Mouse (Mus musculus): ENCODE measurements around the gene Zdhhc6.

The Zdhhc6 gene

DNA sequence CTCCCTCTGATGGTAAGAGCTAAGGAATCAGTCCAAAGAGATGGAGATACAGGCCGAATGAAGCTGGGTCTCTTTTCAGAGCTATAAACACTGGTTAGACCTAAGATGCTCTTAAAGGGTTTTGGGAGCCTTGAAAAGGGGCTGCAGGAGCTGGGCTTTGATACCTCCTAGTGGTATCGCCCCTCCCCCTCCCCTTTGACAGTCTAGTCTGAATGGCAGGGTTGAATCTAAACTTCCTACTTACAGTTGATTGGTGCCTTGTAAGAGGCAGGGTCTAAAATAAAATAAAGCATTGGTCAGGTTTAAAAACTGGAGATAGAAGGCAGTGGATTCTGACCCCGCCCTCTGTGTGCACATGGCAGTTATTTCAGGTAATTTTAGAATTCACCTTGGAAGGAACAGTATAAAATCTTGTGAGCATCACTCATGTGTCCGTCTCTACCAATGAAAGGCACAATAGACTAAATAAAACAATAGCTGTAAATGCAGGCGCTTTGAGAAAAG lies 61.3 kb downstream of the Zdhhc6 start:
- peak; percentile 78 for DNase-seq

DNA sequence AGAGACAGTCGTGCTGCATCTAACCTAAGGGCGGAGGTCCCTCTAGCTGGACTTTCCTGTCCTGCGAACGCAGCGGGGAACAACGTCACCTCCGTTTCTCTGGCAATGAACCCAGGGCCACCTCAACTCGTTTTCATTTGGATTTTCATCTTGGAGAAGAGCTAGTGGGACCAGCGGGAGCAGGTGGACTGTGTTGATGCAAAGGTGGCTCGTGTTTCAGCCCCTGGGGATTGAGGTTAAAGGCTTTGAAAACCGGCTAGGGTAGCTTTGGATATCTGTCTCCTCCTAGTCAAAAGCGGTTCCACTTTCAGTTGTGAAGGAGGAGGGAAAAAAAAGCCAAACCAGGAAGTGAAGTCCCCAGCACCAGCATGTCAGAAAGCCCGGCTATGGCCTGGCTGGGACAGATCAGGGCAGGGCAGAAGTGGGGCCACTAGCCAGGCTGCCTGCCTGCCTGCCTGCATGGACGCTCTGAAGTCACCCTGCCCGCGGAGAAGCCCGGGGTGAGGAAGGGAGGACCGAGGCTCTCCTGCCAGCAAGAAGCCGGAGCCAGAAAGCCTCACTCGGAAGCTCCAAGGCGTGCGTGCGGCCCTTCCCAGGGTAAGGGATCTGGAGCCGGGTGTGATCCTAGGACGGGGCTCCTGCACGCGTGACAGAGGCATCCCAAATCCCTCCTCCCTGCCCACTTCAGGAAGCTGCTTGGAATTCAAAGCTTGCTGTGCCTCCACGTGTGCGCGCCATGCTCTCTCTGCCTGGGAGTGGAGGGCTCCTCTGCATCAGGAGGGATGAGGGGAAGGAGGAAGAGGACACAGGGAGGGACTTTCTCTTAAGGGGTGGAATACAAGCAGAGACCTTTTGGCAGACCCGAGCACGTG lies 62.0 kb downstream of the Zdhhc6 start:
- DNase-seq = peak; percentile 62

DNA sequence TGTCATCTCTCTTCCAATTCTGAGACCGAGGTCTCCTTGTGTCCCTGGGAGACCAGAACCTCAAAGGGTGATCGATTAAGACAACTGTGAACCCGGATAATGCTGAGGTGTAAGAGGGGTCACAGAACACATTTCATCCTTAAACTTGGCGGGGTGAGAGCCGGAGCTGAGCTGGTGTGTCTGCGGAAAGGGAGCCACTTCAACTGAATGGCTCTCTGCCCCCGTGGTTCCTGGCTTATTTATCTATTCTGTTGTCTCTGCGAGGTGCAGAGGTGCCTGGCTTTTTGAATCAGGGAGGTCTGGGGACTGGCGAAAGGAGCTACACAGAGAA lies 62.6 kb downstream of the Zdhhc6 start:
- peak; percentile 53 for DNase-seq

DNA sequence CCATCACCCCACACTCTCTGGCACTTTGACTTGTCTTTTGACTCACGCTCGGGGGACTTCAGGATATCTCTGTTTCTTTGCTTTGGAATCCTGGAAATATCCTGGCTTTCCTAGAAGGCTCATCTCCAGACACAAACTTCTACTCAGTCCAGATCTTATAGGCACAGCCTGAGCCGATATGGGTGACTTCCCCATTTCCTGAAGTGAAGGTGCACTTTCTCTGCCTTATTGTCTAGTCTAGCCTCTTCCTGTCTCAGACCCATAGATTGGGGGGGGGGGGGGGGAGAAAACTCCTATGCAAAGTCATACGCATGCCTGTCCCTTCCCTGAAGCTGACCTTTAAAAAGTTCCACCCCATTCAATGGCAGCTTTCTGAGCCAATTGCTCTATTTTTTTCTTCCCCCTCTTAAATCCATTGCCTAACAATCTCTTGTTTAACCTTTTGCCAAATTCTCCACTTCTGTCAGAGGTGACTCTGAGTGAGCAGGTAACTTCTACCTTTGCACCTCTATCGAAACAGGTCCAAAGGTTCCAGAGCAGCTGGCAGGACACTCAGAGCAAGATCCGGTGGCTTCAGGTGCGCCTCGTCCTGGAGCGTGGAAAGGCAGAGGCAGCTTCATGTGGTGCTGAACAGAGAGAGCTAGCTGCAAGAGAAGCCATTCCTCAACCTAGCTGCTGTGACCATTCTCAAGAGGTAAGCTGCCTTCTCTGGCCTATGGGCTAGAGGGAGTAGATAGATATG lies 64.3 kb downstream of the Zdhhc6 start, which contains the start of gene Acsl5:
TSS of gene Acsl5 (plus strand) at position 556 of the 742 bp plus-strand sequence.
- DNase-seq = no peak

DNA sequence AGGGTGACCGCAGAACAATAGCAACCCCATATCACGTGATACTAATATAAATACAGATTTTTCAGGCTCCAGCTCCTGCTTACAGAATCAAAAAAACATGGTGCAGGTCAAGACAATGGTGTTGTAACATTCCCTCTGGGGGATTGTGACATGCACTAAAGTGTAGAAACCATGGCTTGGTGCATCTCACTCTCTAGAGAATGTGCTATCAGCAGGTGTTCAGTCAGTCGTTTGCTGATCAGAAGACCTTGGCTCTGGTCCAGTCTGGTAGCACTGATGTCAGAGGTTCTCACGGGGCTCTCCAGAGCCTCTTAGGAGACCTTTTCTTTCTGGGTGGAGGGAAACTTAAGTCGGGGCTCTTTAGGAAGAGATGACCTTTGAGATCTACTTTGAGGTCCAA lies 65.4 kb downstream of the Zdhhc6 start:
- DNase-seq = no peak

DNA sequence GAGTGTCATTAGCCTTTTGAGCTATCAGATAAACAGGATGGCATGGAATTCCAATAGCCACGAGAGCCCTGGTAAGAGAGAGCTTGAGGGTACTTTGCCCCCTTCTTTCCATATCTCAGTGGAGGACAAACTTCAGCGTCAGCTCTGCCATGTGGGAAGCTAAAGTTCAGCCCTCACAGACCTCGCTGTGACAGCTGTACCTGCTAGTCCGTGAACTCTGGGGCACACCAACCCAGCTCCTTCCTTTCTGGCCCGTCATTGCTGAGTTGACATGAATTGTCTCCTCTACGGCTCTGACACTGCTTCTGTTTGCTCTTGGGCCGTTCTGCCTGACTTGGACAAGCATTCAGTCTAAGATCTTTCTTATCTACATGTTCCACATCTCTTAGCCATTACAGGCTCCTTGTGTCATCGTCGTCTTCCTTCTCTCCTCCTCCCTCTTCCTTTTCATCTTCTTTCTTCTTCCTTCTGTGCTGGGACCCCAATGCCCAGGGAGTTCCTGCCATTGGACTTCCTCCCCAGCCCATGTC lies 67.8 kb downstream of the Zdhhc6 start:
- no peak for DNase-seq

DNA sequence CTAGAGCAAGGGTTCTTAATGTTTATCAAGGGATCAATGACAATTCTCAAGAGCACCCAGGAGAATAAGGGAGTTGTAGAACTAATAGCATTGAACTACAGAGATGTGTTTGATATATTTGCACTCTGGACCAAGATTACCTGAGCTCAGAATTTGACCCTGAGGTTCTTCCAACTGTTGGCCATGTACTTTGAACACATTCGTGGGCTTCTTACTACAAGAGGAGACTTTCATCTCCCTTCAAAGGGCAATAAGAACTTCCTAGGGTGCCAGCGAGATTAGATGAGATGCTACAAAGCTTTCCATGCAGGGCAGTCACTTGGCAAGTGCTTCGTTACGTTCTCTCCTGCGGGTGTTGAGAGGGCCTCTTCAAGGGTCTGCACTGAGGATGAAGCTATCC lies 68.3 kb downstream of the Zdhhc6 start:
- DNase-seq = no peak

DNA sequence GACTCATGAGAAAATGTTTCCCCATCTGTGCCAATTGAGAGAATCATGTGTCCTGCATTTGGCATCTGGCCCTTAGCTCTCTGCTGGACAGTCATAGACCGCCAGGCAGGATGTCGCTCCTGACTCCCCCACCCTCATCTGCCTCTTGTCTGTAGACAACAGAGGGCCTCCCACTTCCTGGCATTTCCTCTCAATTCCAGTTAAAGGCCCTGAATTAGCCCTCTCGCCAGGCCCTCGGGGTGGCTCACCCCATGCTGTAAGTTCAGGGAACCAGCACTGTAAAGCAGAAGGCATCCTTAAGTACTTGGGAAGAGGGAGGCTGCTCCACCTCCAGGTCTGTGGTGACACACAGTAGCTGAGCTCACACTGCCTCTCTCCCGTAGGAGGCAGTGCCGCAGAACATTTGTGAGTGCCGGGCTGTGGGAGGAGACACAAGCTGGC lies 71.0 kb downstream of the Zdhhc6 start:
- no peak for DNase-seq

DNA sequence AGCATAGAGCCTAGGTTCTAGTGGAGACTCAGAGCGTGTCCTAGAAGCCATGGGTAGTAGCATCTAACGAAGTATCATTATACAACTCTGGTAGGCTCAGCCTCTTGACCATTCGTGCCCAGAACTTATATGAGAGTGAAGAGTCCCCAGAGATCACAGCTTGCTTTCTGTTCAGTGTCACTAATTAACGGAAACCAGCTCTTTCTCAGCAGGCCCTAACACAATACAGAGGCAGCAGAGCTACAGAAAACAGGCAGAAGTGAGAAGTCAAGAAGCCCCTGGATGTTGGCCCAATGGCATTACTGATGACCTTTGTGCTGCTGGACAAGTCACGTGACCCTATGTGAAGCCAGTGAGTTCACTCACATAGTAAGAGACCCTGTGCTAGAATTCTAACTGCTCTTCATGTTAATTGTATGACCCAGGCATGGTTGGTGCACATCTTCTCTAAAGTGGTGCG lies 74.6 kb downstream of the Zdhhc6 start, which contains the start of gene Gucy2g:
TSS of gene Gucy2g (minus strand) at position 51 of the 460 bp plus-strand sequence.
- DNase-seq = no peak

DNA sequence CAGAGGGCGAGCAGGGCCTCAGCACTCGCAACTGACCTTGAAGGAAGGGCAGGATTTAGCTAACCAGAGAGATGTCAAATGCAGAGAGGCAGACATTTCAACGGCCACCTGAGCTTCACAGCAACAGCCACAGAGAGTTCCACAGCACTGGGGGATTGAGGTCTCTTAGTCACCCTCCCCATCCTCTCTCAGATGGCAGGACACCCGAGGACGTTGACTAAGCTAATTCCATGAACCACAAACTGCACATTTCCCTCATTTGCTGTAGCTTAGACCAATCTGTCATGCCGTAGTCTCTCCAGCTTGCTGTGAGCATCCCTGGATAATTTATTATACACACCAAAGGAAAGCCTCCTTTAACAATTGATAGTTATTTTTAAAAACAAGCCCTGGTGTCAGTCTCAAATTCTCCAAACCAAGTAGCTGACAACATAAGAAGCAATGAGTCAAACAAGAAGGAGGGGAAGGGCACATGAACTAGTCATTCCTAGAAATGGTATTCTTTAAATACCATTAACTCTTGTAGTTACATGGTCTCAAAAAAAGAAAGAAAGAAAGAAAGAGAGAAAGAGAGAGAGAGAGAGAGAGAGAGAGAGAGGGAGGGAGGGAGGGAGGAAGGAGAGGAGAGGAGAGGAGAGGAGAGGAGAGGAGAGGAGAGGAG lies 75.9 kb downstream of the Zdhhc6 start:
- no peak for DNase-seq

DNA sequence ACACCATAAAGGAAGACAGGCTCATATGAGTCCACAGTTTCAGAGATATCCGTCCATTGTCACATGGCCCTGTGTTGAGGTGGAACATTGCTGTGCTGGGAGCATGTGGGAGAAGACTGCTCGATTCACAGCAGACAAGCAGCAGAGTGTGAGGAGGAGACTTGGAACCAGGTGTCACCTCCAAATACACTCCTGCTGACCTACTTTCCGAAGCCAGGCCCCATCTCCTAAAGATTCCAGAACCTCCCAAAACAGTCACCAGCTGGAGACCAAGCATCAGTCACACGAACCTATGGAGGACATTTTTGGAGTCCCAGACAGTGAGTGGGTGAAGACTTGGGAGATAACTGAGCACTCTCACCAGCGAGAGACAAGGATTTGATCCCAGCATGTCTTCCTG lies 79.3 kb downstream of the Zdhhc6 start:
- DNase-seq = no peak

DNA sequence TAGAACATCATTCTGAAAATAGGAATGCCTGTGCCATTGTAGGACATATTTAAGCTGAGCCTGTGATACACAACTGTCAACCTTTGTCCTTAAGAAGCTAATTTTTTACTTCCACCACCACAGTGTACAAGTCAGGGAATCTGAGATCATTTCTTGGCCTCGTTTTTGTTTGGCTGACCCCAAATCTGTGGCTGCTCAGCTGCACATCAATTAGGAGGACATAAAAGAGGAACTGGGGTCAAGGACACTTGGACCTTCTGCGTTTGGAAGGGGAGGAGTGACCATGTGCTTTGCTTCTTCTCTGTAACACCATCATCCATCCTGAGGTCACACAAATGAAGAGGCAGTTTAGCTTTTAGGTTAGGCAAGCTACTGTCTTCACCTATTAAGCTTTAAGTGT lies 79.8 kb downstream of the Zdhhc6 start:
- no peak for DNase-seq

DNA sequence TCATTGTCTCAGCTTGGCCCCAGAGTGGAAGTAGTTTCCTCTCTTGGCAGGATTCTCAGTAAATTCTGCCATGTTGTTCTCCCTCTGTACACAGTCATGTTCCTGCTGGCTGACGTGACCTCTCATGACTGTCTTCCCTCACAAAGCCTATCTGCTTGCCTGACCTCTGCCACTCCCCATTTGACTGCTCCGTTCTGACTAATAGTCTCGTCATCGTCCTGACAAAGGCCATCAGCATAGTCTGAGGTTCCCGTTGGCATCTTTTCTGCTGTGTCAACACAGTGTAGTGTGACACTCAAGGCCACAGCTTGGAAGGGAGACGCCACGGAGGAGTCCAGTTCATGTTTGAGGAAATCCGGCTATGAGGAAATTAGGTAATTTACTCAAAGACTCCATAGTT lies 83.7 kb downstream of the Zdhhc6 start:
- DNase-seq = no peak

DNA sequence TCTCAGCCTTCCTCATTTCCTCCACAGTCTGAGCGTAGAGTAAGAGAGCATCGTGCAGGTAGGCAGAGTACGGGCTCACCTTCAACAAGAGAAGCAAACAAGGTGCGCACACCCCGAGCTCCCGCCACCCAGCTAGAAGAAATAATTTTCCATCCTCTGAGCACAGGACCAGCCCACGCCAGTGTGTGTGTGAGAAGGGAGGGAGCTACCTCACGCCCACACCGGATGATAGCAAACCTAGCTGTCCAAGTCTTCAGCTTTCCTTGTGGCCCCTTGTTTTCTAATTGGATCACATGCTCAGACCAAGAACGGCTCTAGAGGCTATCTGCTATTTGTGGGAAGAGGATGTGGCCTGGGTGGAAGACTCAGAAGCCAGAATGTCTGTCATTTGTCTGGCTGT lies 84.8 kb downstream of the Zdhhc6 start:
- DNase-seq = no peak

DNA sequence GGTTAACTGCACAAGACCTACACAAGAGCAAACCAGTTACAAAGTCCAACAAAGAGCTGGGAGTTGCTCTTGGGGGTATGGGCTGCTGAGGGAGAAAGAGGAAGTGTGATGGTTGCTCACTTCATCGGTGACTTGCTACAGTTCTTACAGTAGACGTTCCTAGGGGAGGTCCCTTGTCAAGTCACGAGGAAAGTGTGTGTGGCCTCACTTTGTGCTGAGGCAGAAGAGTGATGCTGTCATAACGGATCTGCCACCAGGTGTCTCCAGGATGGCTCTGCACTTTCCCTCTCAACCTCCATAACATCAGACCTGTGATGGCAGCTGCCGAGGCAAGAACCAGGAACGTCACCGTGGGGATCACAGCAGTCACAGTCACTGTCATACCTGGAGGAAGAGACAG lies 88.7 kb downstream of the Zdhhc6 start:
- peak; percentile 17 for DNase-seq

DNA sequence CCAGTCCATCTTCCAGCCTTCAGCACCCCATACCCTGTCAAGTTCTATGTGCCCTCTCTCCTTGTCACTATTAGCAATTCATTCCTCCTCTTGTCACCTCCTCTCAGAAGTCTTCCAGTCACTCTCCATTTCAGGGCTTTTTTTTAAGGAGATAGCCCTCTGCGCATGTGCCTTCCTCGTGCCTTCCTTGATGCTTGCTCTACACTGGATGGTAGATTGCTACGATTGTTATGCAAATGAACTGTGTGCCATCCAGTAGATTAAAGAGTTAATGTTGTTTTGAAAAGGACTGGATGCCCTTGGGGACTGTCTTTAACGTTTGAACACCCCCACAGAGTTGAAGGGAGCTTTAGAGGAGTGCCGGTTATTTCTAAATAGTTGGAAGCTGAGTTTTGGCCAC lies 89.2 kb downstream of the Zdhhc6 start:
- no peak for DNase-seq

DNA sequence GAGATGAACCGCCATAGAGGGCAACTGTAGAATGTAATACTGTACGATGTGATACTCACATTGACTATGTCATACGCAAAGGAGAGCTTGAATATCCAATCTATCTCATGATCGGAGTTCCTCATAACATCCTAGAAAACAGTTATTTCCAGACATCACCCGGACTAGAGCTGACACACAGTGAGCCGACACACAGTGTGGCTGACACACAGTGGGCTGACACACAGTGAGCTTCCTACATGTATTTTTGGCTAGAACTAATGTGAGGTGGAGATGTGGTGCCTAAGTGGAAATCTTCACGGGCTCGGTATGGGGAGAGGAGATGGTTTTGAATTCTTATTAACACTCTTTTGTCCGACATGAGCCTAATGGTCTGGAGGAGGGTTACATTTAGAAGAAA lies 93.6 kb downstream of the Zdhhc6 start:
- DNase-seq = no peak
